Mouse (Mus musculus) ovary, postnatal 36 days (tissue): ENCODE measurements at regions not wholly inside any gene's neighbourhood (a gene's known extent, or its start where the extent isn't known, plus 50 kb on each side); places are given as distances from the start of the nearest gene placed in this dataset.

ENCODE experiments used
- DNase-seq: peaks from one replicate; pipeline ENCODE4 v3.0.0; 2022; ENCODE audit warnings: low spot score, mixed read lengths

- DNase-seq = no peak
Measured at GRCm38 (mm10) chr2:133498717-133499143, 53.2 kb upstream of the Bmp2 start.

GRCm38 (mm10) chr2:133499904-133500303 is 52.1 kb upstream of the Bmp2 start:
- no peak for DNase-seq
